Mouse (Mus musculus) liver, embryonic 14.5 days (tissue): ENCODE measurements around the gene Dus1l. TPM values are rescaled to one million over a fixed set of nuclear protein-coding genes. Genes with fewer than 3 reads are reported as not detected.
A peak's percentile ranks its signal among the peaks of the same experiment; 100 is the strongest.

Experiments
- ATAC-seq: fragments of 200-750 bp; cut with Nextera tagmentation; 2 replicates; pipeline ENCODE4 v1.8.0; 2017; ENCODE audit warnings: moderate number of reproducible peaks, mild to moderate bottlenecking, moderate library complexity; ENCODE audit not compliant: insufficient read depth
- DNase-seq, 3 experiments: peaks; one replicate each; pipeline ENCODE4 v3.0.0-alpha.2; 2012 to 2013; ENCODE audit warnings: low read depth in 3 of 3, low spot score in 3 of 3
- H3K27ac ChIP-seq: fragments of 300-500 bp; sonication (generic); 2 replicates; pipeline ENCODE4 v1.5.1; 2014; ENCODE audit warnings: moderate library complexity, mild to moderate bottlenecking, control low read depth, inconsistent platforms
- H3K27me3 ChIP-seq: fragments of 300-500 bp; sonication (generic); 2 replicates; pipeline ENCODE4 v1.6.1; 2014; ENCODE audit warnings: mild to moderate bottlenecking, low read length, moderate library complexity; ENCODE audit not compliant: control insufficient read depth, insufficient read depth
- H3K36me3 ChIP-seq: fragments of 300-500 bp; sonication (generic); replicated peaks from 2 replicates; pipeline ENCODE4 v1.6.1; 2014; ENCODE audit warnings: low read depth; ENCODE audit not compliant: control insufficient read depth, insufficient read depth
- H3K4me1 ChIP-seq, 2 experiments: fragments of 200-500 bp in 1 of 2; fragments of 300-500 bp in 1 of 2; sonication (generic) in 1 of 2; replicated peaks; 2 replicates each; pipeline ENCODE4 v1.6.1; 2012 to 2014; ENCODE audit warnings: antibody characterized with exemption in 1 of 2, inconsistent platforms in 1 of 2, low read length in 1 of 2; ENCODE audit not compliant: control insufficient read depth in 2 of 2, insufficient read depth in 2 of 2
- H3K4me2 ChIP-seq: fragments of 300-500 bp; sonication (generic); 2 replicates; pipeline ENCODE4 v1.6.1; 2014; ENCODE audit warnings: low read depth, mild to moderate bottlenecking, control low read depth, moderate library complexity
- H3K4me3 ChIP-seq, 2 experiments: fragments of 200-500 bp in 1 of 2; fragments of 300-500 bp in 1 of 2; sonication (generic) in 1 of 2; 2 replicates each; pipeline ENCODE4 v1.5.1; 2012 to 2014; ENCODE audit warnings: low read depth in 2 of 2, low read length in 2 of 2, mild to moderate bottlenecking in 2 of 2, control low read depth in 1 of 2, inconsistent platforms in 1 of 2, moderate library complexity in 1 of 2; ENCODE audit not compliant: insufficient read depth in 1 of 2
- H3K9ac ChIP-seq: fragments of 300-500 bp; sonication (generic); replicated peaks from 2 replicates; pipeline ENCODE4 v1.6.1; 2014; ENCODE audit warnings: mild to moderate bottlenecking, control low read depth, moderate library complexity
- H3K9me3 ChIP-seq: fragments of 300-500 bp; sonication (generic); 2 replicates; pipeline ENCODE4 v1.6.1; 2016; ENCODE audit warnings: low read length, mixed read lengths; ENCODE audit not compliant: control insufficient read depth
- CTCF ChIP-seq: IDR thresholded peaks from 2 replicates; pipeline ENCODE4 v1.5.1; 2016; ENCODE audit warnings: antibody characterized with exemption, low read depth, control low read depth
- EP300 ChIP-seq: IDR thresholded peaks from 2 replicates; pipeline ENCODE4 v1.6.1; 2016; ENCODE audit warnings: antibody characterized with exemption, low read depth
- WGBS: fragments of 180-500 bp; shearing (Covaris S2); extraction: QIAGEN DNeasy Blood & Tissue Kit; methylation state at CpG from one replicate; pipeline ENCODE4 v1.1.7; 2014; ENCODE audit not compliant: insufficient replicate concordance; 5-methylcytosine and 5-hydroxymethylcytosine counted together
- polyA plus RNA-seq, 2 experiments: library from polyadenylated mRNA; depleted of rRNA in 1 of 2; stranded (reverse) in 1 of 2; unstranded in 1 of 2; fragments of >200 nt; fragmentation: Nextera tagmentation in 1 of 2; extraction: Ambion mirVana in 1 of 2; gene quantifications; 2 replicates each; pipeline versions ENCODE4 v1.2.1 to v1.2.3; 2012 to 2014

The Dus1l gene
- polyA plus RNA-seq, 2 experiments, result 34.0 to 61.2 TPM

GRCm38 (mm10) chr11:120826016-120826953 is 30.1 kb upstream of the Dus1l start:
- no peaks in the 10 kb centered on the region for H3K9me3 ChIP-seq
- peaks cover 2% of the 10 kb centered on the region for H3K36me3 ChIP-seq
- no peaks in the 10 kb centered on the region for H3K27me3 ChIP-seq
- WGBS, result 74% methylated on average over 8 of the region's 8 CpGs
- no peak overlapping the region for H3K27ac ChIP-seq
- no peak overlapping the region for H3K4me2 ChIP-seq
- no peak overlapping the region for H3K4me3 ChIP-seq
- no peak for DNase-seq
- no peak for ATAC-seq
- H3K4me1 ChIP-seq, result peaks cover 8 to 12% of the 10 kb centered on the region in 2 experiments; a peak in 3 of 4 replicates
- no peak overlapping the region for H3K9ac ChIP-seq
- TF ChIP-seq EP300 (no peak), CTCF (no peak)

- peaks cover 8 to 12% of the 10 kb centered on the region in 2 experiments; a peak in 3 of 4 replicates for H3K4me1 ChIP-seq
- ATAC-seq (no peak), DNase-seq (no peak)
- peak overlapping the region; percentile 83 for H3K9ac ChIP-seq
- H3K27ac ChIP-seq, result peak overlapping the region; percentile 41
- no peaks in the 10 kb centered on the region for H3K27me3 ChIP-seq
- H3K36me3 ChIP-seq, result peaks cover 3% of the 10 kb centered on the region
- TF ChIP-seq EP300 (no peak), CTCF (no peak)
- no peaks in the 10 kb centered on the region for H3K9me3 ChIP-seq
- peak overlapping the region in 1 of 2 experiments; percentile 78; a peak in 2 of 4 replicates for H3K4me3 ChIP-seq
- peak overlapping the region; percentile 95 for H3K4me2 ChIP-seq
- 69% methylated on average over 4 of the region's 4 CpGs for WGBS
Measured at GRCm38 (mm10) chr11:120825289-120825863, 29.2 kb upstream of the Dus1l start.

- peak overlapping the region; percentile 69 to 78 for H3K4me3 ChIP-seq
- H3K9me3 ChIP-seq, result no peaks in the 10 kb centered on the region
- peak overlapping the region; percentile 95 for H3K4me2 ChIP-seq
- DNase-seq (no peak), ATAC-seq (no peak)
- H3K36me3 ChIP-seq, result peaks cover 6% of the 10 kb centered on the region
- H3K27me3 ChIP-seq, result no peaks in the 10 kb centered on the region
- TF ChIP-seq CTCF, result no peak
- TF ChIP-seq EP300, result no peak
- WGBS, result 2% methylated on average over 21 of the region's 21 CpGs
- H3K27ac ChIP-seq, result peak overlapping the region; percentile 41
- peak overlapping the region; percentile 83 for H3K9ac ChIP-seq
- peaks cover 8 to 12% of the 10 kb centered on the region in 2 experiments; a peak in 3 of 4 replicates for H3K4me1 ChIP-seq
Measured at GRCm38 (mm10) chr11:120824787-120825288, 28.6 kb upstream of the Dus1l start.

- ATAC-seq (peak; percentile 83), DNase-seq (peak; percentile 79 to 80 (median 80))
- H3K4me2 ChIP-seq, result peak within 1 kb of the TSS; percentile 95
- no peaks in the 10 kb centered on the region for H3K9me3 ChIP-seq
- peaks cover 8 to 12% of the 10 kb centered on the region in 2 experiments; a peak in 3 of 4 replicates for H3K4me1 ChIP-seq
- peak within 1 kb of the TSS; percentile 66 for H3K27ac ChIP-seq
- TF ChIP-seq EP300 (no peak), CTCF (peak; percentile 66)
- H3K9ac ChIP-seq, result peak within 1 kb of the TSS; percentile 83
- WGBS, result under 1% methylated on average over 96 of the region's 109 CpGs
- H3K36me3 ChIP-seq, result peaks cover 11% of the 10 kb centered on the region
- H3K4me3 ChIP-seq, result peak within 1 kb of the TSS; percentile 71 to 78
- no peaks in the 10 kb centered on the region for H3K27me3 ChIP-seq
Measured at GRCm38 (mm10) chr11:120823956-120824786, 28.0 kb upstream of the Dus1l start, which contains the start of gene Fasn. Gene Fasn, minus strand, starts transcription at chr11:120824547.
